Mouse (Mus musculus) testis, adult 2 months (tissue): ENCODE data around the gene Tspan9. TPM values are rescaled to one million over a fixed set of nuclear protein-coding genes. Genes with fewer than 3 reads are reported as not detected.

ENCODE experiments used
- H3K27ac ChIP-seq: fragments of 200-500 bp; 2 replicates; pipeline ENCODE4 v1.5.1; 2012; ENCODE audit warnings: low read depth, low read length; ENCODE audit not compliant: control insufficient read depth, insufficient read depth
- H3K27me3 ChIP-seq: fragments of 200-500 bp; 2 replicates; pipeline ENCODE4 v1.6.1; 2012; ENCODE audit warnings: mild to moderate bottlenecking, low read length, moderate library complexity; ENCODE audit not compliant: control insufficient read depth, insufficient read depth
- H3K36me3 ChIP-seq: fragments of 200-500 bp; 2 replicates; pipeline ENCODE4 v1.6.1; 2012; ENCODE audit warnings: mild to moderate bottlenecking, low read length; ENCODE audit not compliant: control insufficient read depth, insufficient read depth
- H3K4me1 ChIP-seq: fragments of 200-500 bp; 2 replicates; pipeline ENCODE4 v1.6.1; 2012; ENCODE audit warnings: low read length; ENCODE audit not compliant: control insufficient read depth, insufficient read depth
- H3K4me3 ChIP-seq: fragments of 200-500 bp; 2 replicates; pipeline ENCODE4 v1.5.1; 2012; ENCODE audit warnings: low read depth, mild to moderate bottlenecking, low read length, moderate library complexity, mixed read lengths; ENCODE audit not compliant: control insufficient read depth
- CTCF ChIP-seq: fragments of 200-500 bp; IDR thresholded peaks from 2 replicates; pipeline ENCODE4 v1.5.1; 2012; ENCODE audit warnings: low read depth, mild to moderate bottlenecking, inconsistent platforms, low read length, moderate library complexity; ENCODE audit not compliant: control insufficient read depth, insufficient read depth, insufficient replicate concordance
- POLR2A ChIP-seq: fragments of 200-500 bp; IDR thresholded peaks from 2 replicates; pipeline ENCODE4 v1.6.1; 2012; ENCODE audit warnings: low read depth, mild to moderate bottlenecking, inconsistent platforms, low read length, moderate library complexity; ENCODE audit not compliant: control insufficient read depth
- polyA plus RNA-seq: library from polyadenylated mRNA; depleted of rRNA; stranded (reverse); fragments of >200 nt; gene quantifications from 2 replicates; pipeline ENCODE4 v1.2.3, GENCODE M21; 2012

Tspan9 gene
- polyA plus RNA-seq, 1 experiment: 3.5 TPM

GRCm38 (mm10) chr6:128058570-128058969 lies 84.8 kb downstream of the Tspan9 start:
- no peaks in the 10 kb centered on the region for H3K27me3 ChIP-seq
- H3K27ac ChIP-seq: no peak overlapping the region

GRCm38 (mm10) chr6:128058157-128058556 lies 85.2 kb downstream of the Tspan9 start:
- no peak for TF ChIP-seq POLR2A
- TF ChIP-seq CTCF: no peak
- Histone ChIP-seq H3K36me3 (no peaks in the 10 kb centered on the region), H3K27ac (no peak overlapping the region), H3K4me1 (no peaks in the 10 kb centered on the region; the same call in 1 of the 2 replicates), H3K27me3 (no peaks in the 10 kb centered on the region), H3K4me3 (no peak overlapping the region)

More at GRCm38 (mm10) chr6:128058570-128058969, 84.8 kb downstream of the Tspan9 start:
- no peak overlapping the region for H3K4me3 ChIP-seq
- H3K4me1 ChIP-seq: no peaks in the 10 kb centered on the region; the same call in 1 of the 2 replicates
- no peaks in the 10 kb centered on the region for H3K36me3 ChIP-seq
- TF ChIP-seq POLR2A (no peak), CTCF (no peak)

GRCm38 (mm10) chr6:128053000-128053732 lies 90.2 kb downstream of the Tspan9 start:
- Histone ChIP-seq H3K36me3 (no peaks in the 10 kb centered on the region), H3K27ac (no peak overlapping the region), H3K4me1 (no peaks in the 10 kb centered on the region; the same call in 1 of the 2 replicates), H3K4me3 (no peak overlapping the region), H3K27me3 (no peaks in the 10 kb centered on the region)
- TF ChIP-seq POLR2A (no peak), CTCF (no peak)

- TF ChIP-seq POLR2A: no peak
- TF ChIP-seq CTCF: no peak
- no peaks in the 10 kb centered on the region for H3K27me3 ChIP-seq
- H3K4me1 ChIP-seq: no peaks in the 10 kb centered on the region; the same call in 1 of the 2 replicates
- H3K4me3 ChIP-seq: no peak overlapping the region
- no peak overlapping the region for H3K27ac ChIP-seq
- H3K36me3 ChIP-seq: no peaks in the 10 kb centered on the region
Observed at GRCm38 (mm10) chr6:128047671-128048070, 95.7 kb downstream of the Tspan9 start.

GRCm38 (mm10) chr6:128047239-128047638 lies 96.2 kb downstream of the Tspan9 start:
- H3K36me3 ChIP-seq: no peaks in the 10 kb centered on the region
- no peaks in the 10 kb centered on the region; the same call in 1 of the 2 replicates for H3K4me1 ChIP-seq
- H3K4me3 ChIP-seq: no peak overlapping the region
- TF ChIP-seq CTCF: no peak
- no peak for TF ChIP-seq POLR2A
- H3K27me3 ChIP-seq: no peaks in the 10 kb centered on the region
- H3K27ac ChIP-seq: no peak overlapping the region

- no peaks in the 10 kb centered on the region; the same call in 1 of the 2 replicates for H3K4me1 ChIP-seq
- H3K27me3 ChIP-seq: no peaks in the 10 kb centered on the region
- H3K4me3 ChIP-seq: no peak overlapping the region
- H3K36me3 ChIP-seq: no peaks in the 10 kb centered on the region
- H3K27ac ChIP-seq: no peak overlapping the region
- TF ChIP-seq POLR2A: no peak
Observed at GRCm38 (mm10) chr6:128046799-128047198, 96.6 kb downstream of the Tspan9 start.

- Histone ChIP-seq H3K27me3 (no peaks in the 10 kb centered on the region), H3K36me3 (no peaks in the 10 kb centered on the region), H3K4me1 (no peaks in the 10 kb centered on the region; the same call in 1 of the 2 replicates), H3K4me3 (no peak overlapping the region), H3K27ac (no peak overlapping the region)
- TF ChIP-seq CTCF (no peak), POLR2A (no peak)
Observed at GRCm38 (mm10) chr6:128044691-128045090, 98.7 kb downstream of the Tspan9 start.
